Mouse (Mus musculus) mesoderm, embryonic 11.5 days (tissue): ENCODE data around the gene Mpo.

Experiments used
- DNase-seq: peaks from one replicate; pipeline ENCODE4 v3.0.0-alpha.2; 2012; ENCODE audit warnings: low read depth, low spot score

The Mpo gene

DNA sequence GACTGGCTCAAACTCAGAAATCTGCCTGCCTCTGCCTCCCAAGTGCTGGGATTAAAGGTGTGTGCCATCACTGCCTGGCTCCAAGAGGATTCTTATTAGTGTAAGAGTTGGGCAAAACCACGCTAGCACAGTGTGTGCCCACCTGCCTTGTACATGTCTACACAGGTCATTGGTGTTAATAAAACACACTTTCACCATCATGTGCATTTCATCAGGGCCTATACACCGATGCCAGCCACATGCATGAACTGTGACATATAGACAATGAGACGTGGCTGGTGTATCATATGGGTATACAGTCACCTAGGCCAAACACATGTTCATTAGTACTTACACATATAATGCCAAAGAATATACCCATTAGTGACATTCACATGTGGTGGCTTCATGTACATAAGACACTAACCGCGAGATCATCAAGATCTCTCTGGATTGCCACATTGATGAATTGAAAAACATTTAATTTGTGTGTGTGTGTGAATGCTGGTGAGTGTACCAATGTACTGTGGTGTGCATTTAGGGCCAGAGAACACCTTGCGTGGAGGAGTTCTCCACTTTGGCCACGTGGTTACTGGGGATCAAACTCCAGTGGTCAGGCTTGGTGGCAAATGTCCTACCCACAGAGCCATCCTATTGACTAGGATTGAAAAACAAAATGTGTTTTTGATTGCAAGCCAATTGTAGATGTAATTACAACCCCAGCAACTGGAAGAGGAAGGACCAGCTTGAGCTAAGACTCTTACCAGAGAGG lies 35.0 kb upstream of the Mpo start:
- no peak for DNase-seq

DNA sequence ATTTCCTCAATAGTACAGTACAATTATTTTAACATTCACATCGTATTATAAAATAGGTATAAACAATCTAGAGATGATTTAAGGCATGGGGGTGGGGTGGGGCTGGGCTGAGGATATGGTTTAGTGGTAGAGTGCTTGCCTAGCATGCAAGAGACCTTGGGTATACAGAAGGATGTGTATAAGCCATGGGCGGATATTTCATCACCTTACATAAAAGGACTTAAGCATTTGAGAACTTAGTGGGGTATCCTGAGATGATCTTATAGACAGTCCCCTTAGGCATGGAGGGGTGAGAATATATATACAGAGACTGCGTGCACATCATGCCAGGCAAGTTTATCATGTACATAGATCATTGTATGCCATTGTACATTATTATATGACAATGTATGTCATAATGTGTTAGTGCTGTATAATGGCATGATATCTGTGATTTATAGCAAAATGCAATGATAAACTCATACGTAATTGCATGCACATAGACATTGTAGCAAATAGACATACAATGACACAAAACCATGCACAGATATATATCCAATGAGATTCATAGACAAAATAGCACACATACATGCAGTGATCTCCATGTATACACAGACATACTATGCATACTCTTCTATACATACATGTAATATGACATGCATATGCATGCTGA lies 34.3 kb upstream of the Mpo start:
- DNase-seq, result no peak

GRCm38 (mm10) chr11:87759609-87760005 lies 33.8 kb upstream of the Mpo start:
- no peak for DNase-seq

- peak; percentile 42 for DNase-seq
Observed at GRCm38 (mm10) chr11:87760301-87761081, 32.9 kb upstream of the Mpo start, which contains the start of gene Tspoap1. Gene Tspoap1 (plus strand): TSS chr11:87760541.

DNA sequence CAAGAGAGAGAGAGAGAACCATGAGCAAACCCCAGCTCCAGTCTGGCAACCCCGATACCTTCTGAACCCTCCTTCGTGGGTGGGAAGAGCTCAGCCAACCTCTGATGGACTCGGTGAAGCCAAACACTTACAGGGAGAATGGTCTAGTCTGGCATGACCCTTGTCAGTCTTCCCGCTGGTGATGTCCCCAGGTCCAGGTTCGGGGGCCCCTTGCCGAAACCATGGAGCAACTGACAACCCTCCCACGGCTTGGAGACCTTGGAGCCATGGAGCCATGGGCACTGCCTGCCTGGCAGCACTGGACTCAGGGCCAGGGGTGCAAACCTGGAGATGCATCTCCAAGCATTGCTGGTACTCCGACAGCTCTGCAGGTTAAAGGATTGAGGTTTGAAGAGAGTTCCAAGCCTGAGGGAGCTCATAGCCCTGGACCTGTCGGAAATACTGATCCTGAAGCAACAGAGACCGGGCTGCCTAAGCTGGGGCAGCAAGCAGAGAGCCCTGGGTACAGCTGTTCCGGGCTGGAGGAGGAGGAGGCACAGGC lies 32.1 kb upstream of the Mpo start:
- no peak for DNase-seq

DNA sequence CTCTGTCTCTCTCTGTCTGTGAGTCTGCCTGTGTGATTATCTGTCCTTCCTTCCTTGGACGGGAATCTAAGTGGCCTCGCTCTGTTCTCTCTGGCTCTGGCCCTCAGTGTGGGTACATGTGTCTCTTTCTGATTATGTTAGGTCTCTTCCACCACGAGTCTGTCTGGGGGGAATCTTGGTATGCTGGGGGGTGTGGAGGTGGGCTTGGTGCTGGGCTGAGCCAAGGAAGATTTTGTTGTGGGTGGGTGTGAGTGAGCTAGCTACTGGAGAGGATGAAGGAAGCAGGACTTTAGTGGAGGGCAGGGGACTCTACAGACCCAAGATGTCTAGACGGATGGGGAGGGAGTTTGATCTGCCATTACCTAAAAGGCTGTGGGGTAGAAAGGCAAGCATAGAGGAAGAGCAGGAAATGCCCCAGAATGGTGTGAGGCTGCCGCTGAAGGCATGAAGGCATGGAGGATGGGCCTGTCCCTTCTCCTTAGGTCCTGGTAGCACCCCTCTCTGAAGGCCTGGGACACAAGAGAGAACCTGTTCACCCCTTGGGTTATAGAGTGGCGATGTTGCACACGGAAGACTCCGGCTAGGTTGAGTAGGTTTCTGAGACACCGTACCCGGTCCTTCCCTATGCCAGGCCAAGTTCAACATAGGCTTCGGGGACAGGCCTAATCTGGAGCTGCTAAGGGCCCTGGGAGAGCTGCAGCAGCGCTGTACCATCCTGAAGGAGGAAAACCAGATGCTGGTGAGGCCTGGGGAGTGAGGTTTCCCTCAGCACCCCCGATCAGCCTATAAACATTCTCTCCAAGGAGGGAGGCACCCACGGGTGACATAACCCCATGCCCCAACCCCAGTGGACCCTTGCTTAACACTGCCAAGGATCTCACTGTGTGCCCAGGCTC lies 31.3 kb upstream of the Mpo start:
- no peak for DNase-seq

- no peak for DNase-seq
Observed at GRCm38 (mm10) chr11:87762702-87763385, 30.5 kb upstream of the Mpo start.

DNA sequence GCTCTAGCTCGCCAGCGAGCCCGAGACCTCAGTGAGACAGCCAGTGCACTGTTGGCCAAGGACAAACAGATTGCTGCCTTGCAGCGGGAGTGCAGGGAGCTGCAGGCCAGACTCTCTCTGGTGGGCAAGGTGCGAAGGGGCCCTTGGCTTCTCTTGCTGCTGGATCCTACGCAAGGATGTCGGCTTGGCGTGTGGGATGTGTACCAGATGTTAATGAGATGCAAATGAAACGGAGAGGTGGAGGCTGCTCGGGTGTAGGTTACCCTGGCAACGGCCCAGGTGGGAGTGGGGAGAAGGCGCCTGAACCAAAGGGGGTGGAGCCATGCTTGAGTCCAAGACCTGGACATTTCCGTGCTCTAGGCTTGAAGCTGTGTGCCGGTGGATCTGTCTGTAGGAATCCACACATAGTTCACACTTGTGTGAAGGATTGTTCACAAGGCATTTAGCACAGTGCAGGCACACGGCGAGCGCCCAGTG lies 29.8 kb upstream of the Mpo start:
- DNase-seq, result peak; percentile 44

DNA sequence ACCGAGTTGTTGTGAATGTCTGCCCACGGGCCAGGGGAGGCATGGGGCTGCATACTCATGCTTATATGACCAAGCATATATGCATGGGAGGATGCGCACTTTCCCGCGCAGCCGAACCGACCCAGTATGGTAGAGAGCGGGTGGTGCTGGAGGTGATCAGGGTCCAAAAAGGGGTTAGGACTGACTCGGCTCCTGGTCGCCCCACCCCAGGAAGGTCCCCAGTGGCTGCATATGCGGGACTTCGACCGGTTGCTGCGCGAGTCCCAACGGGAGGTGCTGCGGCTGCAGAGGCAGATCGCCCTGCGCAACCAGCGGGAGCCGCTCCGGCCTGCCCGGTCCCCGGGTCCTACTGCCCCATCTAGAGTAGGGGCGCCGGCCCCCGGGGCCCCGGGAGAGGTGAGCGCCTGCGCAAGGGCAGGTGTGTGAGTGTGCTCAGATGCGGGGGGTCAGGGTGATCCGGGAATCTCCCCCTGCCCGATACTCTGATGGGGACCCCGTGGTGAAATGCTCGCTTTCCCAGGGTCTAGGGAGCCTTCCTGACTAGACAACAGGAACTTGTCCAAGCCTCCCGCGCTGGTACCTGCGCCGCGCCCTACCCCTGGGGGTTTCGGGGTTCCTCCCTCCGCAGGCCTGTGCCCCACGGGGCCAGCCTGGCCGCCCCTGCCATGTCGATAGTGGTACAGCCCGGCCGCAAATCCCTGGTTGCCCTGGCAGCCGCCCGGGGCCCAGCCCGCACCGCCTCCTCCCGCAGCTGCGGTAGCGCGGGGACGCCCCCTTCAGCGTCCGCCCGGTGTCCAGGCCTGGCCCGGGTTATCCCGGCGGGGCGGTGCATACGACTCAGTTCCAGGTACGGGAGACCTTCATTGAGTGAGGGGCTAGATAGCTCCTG lies 29.1 kb upstream of the Mpo start:
- DNase-seq, result peak; percentile 32

- no peak for DNase-seq
Observed at GRCm38 (mm10) chr11:87768745-87769144, 24.6 kb upstream of the Mpo start.

DNA sequence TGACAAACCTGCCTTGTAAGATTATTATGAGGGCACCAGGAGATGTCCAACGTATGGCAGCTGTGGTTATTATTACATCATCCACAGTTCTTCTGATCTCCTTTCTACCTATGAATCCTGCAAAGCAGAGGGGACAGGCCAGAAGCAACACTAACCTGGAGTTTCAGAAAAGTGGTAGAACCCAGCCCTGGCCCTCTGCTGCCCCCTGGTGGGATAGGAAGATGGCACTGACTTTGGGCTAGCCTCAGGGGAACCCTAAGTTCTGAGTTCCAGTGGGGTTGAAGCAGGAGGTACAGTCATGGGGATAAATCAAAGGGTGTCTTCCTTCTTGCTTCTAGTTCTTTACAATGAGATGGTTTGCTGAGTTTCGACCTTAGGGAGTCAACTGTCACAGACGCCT lies 22.4 kb upstream of the Mpo start:
- peak; percentile 59 for DNase-seq

GRCm38 (mm10) chr11:87772354-87772753 lies 21.0 kb upstream of the Mpo start:
- DNase-seq, result no peak

- DNase-seq, result peak; percentile 77
Observed at GRCm38 (mm10) chr11:87778100-87778765, 15.1 kb upstream of the Mpo start.

DNA sequence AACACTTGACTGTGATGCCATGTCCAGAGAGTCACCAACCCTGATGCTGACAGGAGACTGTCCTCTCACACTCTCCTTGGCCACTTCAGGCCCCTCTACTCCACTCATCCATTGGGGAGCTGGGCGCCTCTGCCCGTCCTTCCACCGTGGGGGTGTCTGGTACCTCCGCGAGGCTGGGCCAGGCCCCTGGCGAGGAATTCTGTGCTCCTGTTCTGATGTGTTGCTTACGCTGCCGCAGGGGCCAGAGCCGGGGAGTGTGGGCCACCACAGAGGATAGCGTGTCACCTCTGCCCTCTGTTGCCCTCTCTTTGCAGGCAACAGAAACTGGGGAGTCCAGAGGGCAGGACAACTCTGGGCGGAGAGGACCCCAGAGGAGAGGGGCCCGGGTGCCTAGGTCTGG lies 14.5 kb upstream of the Mpo start:
- no peak for DNase-seq

GRCm38 (mm10) chr11:87779392-87779791 lies 14.0 kb upstream of the Mpo start:
- no peak for DNase-seq

DNA sequence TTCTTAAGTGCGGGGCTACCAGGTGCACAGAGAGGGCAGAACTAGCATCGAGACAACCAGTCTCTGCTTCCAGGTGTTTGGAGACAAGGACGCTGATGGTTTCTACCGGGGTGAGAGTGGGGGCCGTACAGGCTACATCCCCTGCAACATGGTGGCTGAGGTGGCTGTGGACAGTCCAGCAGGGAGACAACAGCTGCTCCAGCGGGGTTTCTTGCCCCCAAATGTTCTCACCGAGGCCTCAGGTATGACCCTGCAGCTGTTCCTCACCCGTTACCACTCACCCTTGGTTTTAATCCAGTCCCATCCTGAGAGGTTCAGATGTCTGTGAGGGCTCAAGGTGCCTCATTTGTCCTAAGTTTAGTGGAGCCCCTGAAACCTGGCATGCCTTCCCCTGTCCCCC lies 13.3 kb upstream of the Mpo start:
- no peak for DNase-seq

GRCm38 (mm10) chr11:87790088-87790487 lies 3.3 kb upstream of the Mpo start:
- no peak for DNase-seq

GRCm38 (mm10) chr11:87801711-87802275 lies 8.4 kb downstream of the Mpo start:
- no peak for DNase-seq

DNA sequence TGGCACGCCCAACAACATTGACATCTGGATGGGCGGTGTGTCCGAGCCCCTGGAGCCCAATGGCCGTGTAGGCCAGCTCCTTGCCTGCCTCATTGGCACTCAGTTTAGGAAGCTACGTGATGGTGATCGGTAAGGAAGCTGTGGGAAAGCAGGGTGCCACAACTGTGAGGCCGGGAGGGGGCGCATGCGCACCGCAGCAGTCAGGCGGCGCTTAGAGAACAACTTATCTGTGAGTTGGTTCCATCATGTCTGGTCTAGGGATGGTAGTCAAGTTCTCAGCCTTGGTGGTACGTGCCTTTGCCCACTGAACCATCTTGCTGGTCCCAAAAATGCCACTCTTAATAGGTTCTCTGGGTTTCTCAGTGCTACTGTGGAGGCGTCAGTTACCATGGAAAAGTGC lies 9.2 kb downstream of the Mpo start:
- DNase-seq, result no peak
